Mouse (Mus musculus): ENCODE results near the gene Usp21.
"Not testable (repeated sequence)": the region's sequence is repeated elsewhere in the genome, so short reads cannot be mapped to it uniquely, and the experiment has no call there.

Gene Usp21

DNA sequence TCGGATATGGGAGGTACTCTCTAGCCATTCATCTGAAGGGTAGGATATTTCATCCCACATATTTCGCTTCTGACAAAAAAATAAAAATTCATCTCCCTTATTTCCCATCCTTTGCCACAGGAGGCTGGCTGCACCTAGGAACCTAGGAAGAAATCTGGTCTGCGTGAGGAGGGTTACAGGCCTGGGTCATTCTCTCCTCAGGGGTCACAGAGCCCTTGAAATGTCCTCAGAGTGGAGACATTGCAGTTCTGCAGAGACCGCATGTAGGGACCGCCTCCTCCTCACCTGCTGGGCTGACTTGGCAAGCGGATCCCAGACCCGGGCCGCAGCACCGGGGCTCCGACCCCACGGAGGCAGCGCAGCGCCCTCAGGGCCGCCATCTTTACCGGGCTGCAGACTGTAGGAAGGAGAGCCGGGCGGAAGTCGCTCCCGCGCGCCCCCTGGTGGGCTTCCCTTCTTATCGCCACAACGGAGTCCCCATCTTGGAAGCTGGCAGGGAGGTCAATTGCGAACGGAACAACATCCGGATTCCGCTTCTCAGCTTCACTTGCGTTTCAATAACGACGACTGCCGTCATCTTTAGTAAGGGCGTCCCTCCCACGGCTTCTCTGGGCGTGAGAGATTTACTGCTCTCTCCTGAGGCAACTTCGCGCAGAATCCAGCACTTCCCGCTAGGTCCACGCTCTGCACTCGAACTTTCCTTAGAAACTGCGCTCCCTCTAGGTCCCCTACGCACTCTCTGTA lies 40.9 kb downstream of the Usp21 start:
- peak; percentile 99 for DNase-seq (ENCODE audit: low read depth, low spot score)

- no peak for DNase-seq (ENCODE audit: low read depth, low spot score)
Measured at GRCm38 (mm10) chr1:171245353-171245752, 42.4 kb downstream of the Usp21 start.

GRCm38 (mm10) chr1:171241952-171242351 lies 45.8 kb downstream of the Usp21 start:
- DNase-seq (ENCODE audit: low read depth, low spot score), result not testable (repeated sequence)

DNA sequence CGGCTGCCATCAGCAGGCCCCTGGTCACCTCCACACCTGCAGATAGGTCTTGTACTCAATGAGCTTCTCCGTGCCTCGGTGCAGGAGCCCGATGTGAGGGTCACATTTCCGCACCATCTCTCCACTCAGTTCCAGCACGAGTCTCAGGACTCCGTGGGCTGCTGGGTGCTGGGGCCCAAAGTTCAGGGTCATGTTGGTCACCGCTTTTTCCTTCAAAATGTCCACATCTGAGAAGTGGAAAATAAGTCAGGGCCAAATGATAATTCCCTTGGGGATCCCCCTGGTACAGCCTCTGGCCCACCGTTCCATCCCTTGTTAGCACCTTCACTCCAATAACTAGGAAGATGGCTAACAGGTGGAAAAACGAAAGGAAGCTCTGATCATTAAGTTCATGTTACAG lies 46.9 kb downstream of the Usp21 start:
- DNase-seq (ENCODE audit: low read depth, low spot score), result no peak

GRCm38 (mm10) chr1:171239992-171240744 lies 47.6 kb downstream of the Usp21 start:
- peak; percentile 86 for DNase-seq (ENCODE audit: low read depth, low spot score)

- DNase-seq (ENCODE audit: low read depth, low spot score), result no peak
Measured at GRCm38 (mm10) chr1:171238463-171238862, 49.3 kb downstream of the Usp21 start.

- DNase-seq (ENCODE audit: low read depth, low spot score), result no peak
Measured at GRCm38 (mm10) chr1:171237438-171237837, 50.4 kb downstream of the Usp21 start.

GRCm38 (mm10) chr1:171235791-171236190 lies 52.0 kb downstream of the Usp21 start:
- peak; percentile 73 for DNase-seq (ENCODE audit: low read depth, low spot score)

DNA sequence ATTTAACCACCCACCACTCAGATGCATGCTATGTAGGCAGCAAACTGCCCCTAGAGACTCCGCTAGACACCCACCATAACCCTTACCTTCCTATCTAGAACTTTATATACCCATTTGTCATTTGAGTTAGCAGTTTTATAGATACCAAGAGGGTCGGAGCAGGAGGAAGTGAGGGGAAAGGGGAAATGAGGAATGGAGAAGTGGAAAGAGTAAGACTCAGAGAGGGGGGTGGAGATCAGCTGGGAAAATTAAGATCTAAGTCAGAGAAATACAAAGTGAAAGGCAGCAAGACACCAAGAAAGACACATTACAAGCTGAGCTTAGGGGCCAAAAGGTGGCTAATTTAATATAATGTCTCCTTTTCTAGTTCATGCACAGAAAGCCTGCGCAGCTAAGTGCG lies 53.3 kb downstream of the Usp21 start:
- DNase-seq (ENCODE audit: low read depth, low spot score), result no peak

- DNase-seq (ENCODE audit: low read depth, low spot score), result no peak
Measured at GRCm38 (mm10) chr1:171234126-171234525, 53.7 kb downstream of the Usp21 start, which contains the start of gene Fcer1g. TSS of gene Fcer1g (minus strand) at chr1:171234365.

- DNase-seq (ENCODE audit: low read depth, low spot score), result no peak
Measured at GRCm38 (mm10) chr1:171232800-171233730, 54.7 kb downstream of the Usp21 start.

- DNase-seq (ENCODE audit: low read depth, low spot score), result no peak
Measured at GRCm38 (mm10) chr1:171232348-171232747, 55.4 kb downstream of the Usp21 start.
